Mouse (Mus musculus): ENCODE data around the gene Arhgap24. TPM values are rescaled to one million over a fixed set of nuclear protein-coding genes. Genes with fewer than 3 reads are reported as not detected.

The Arhgap24 gene
- total and polyA plus RNA-seq, 2 experiments: 4.6 to 6.9 TPM

DNA sequence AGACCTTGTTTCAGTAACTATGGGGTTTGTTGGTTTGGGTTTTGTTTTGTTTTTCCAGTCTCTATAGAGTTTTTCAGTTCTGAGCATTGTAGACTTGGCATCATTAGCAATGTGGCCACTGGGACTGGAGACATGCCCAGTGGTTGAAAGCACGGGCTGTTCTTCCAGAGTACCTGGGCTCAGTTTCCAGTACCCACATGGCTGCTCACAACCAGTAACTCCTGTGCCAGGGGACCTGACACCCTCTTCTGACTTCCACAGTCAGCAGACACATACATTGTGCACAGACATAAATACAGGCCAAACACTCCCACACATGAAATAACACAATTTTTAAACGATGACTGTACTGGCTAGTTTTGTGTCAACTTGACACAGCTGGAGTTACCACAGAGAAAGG lies 217.7 kb downstream of the Arhgap24 start:
- Histone ChIP-seq H3K4me1 (ENCODE audit: control insufficient read depth, insufficient read depth, low read length) (no peaks in the 10 kb centered on the region), H3K27ac (replicated peaks; ENCODE audit: insufficient read depth, low read depth, low read length) (no peak overlapping the region), H3K9ac (ENCODE audit: low read depth, low read length) (no peak overlapping the region), H3K79me2 (ENCODE audit: control insufficient read depth, insufficient read depth, low read length) (no peaks in the 10 kb centered on the region), H3K27me3 (ENCODE audit: control insufficient read depth, insufficient read depth, low read length) (no peaks in the 10 kb centered on the region), H3K4me3 (ENCODE audit: insufficient read depth, low read depth, low read length) (no peak overlapping the region), H3K36me3 (ENCODE audit: control insufficient read depth, insufficient read depth, low read length) (no peaks in the 10 kb centered on the region)
- no peak for TF ChIP-seq POLR2A (IDR thresholded peaks at IDR 0.05; ENCODE audit: extremely low read depth, insufficient read depth, low read length)
- TF ChIP-seq CTCF (IDR thresholded peaks at IDR 0.05; ENCODE audit: low read depth, low read length): no peak
- peak; percentile 17 for DNase-seq (ENCODE audit: extremely low read depth, low read depth, low spot score)
- 70% methylated on average over 2 of the region's 2 CpGs for WGBS

DNA sequence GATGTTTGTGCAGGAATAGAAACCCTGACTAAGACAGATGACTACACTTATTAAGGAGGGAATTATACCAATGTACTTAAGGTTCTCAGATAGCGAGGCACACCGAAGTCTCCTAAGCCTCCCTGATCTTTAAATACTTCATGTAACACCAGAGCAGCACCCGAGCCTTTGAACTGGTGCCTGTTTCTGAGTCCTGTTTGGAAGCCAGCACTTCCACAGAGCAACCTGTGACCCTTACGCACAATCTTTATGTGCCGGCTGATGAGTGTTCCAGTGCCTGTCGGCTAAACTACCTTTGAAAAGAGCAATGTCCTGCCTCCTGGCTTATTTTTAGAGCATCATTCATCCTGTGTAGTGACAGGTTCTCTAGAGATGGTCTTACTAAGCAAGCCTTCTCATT lies 221.4 kb downstream of the Arhgap24 start:
- H3K79me2 ChIP-seq (ENCODE audit: control insufficient read depth, insufficient read depth, low read length): no peaks in the 10 kb centered on the region
- TF ChIP-seq CTCF (IDR thresholded peaks at IDR 0.05; ENCODE audit: low read depth, low read length): no peak
- H3K27ac ChIP-seq (replicated peaks; ENCODE audit: insufficient read depth, low read depth, low read length): no peak overlapping the region
- H3K4me3 ChIP-seq (ENCODE audit: insufficient read depth, low read depth, low read length): no peak overlapping the region
- H3K9ac ChIP-seq (ENCODE audit: low read depth, low read length): no peak overlapping the region
- WGBS: 88% methylated on average over 6 of the region's 6 CpGs
- no peaks in the 10 kb centered on the region for H3K36me3 ChIP-seq (ENCODE audit: control insufficient read depth, insufficient read depth, low read length)
- H3K27me3 ChIP-seq (ENCODE audit: control insufficient read depth, insufficient read depth, low read length): no peaks in the 10 kb centered on the region
- no peak for DNase-seq (ENCODE audit: extremely low read depth, low read depth, low spot score)
- H3K4me1 ChIP-seq (ENCODE audit: control insufficient read depth, insufficient read depth, low read length): no peaks in the 10 kb centered on the region

- TF ChIP-seq POLR2A (IDR thresholded peaks at IDR 0.05; ENCODE audit: extremely low read depth, insufficient read depth, low read length) (no peak), CTCF (IDR thresholded peaks at IDR 0.05; ENCODE audit: low read depth, low read length) (peak; percentile 41; the same call in 1 of the 2 replicates)
- H3K27ac ChIP-seq (replicated peaks; ENCODE audit: insufficient read depth, low read depth, low read length): no peak overlapping the region
- no peaks in the 10 kb centered on the region for H3K27me3 ChIP-seq (ENCODE audit: control insufficient read depth, insufficient read depth, low read length)
- no peaks in the 10 kb centered on the region for H3K4me1 ChIP-seq (ENCODE audit: control insufficient read depth, insufficient read depth, low read length)
- H3K4me3 ChIP-seq (ENCODE audit: insufficient read depth, low read depth, low read length): no peak overlapping the region
- no peaks in the 10 kb centered on the region for H3K79me2 ChIP-seq (ENCODE audit: control insufficient read depth, insufficient read depth, low read length)
- no peak overlapping the region for H3K9ac ChIP-seq (ENCODE audit: low read depth, low read length)
- 56% methylated on average over 5 of the region's 5 CpGs for WGBS
- peak; percentile 24 for DNase-seq (ENCODE audit: extremely low read depth, low read depth, low spot score)
- H3K36me3 ChIP-seq (ENCODE audit: control insufficient read depth, insufficient read depth, low read length): no peaks in the 10 kb centered on the region
Observed at GRCm38 (mm10) chr5:102703325-102704099, 222.3 kb downstream of the Arhgap24 start.

GRCm38 (mm10) chr5:102705170-102705569 lies 224.0 kb downstream of the Arhgap24 start:
- H3K27me3 ChIP-seq (ENCODE audit: control insufficient read depth, insufficient read depth, low read length): no peaks in the 10 kb centered on the region
- H3K9ac ChIP-seq (ENCODE audit: low read depth, low read length): no peak overlapping the region
- H3K4me3 ChIP-seq (ENCODE audit: insufficient read depth, low read depth, low read length): no peak overlapping the region
- WGBS: 54% methylated on average over 2 of the region's 2 CpGs
- H3K27ac ChIP-seq (replicated peaks; ENCODE audit: insufficient read depth, low read depth, low read length): no peak overlapping the region
- no peak for TF ChIP-seq POLR2A (IDR thresholded peaks at IDR 0.05; ENCODE audit: extremely low read depth, insufficient read depth, low read length)
- TF ChIP-seq CTCF (IDR thresholded peaks at IDR 0.05; ENCODE audit: low read depth, low read length): no peak
- H3K36me3 ChIP-seq (ENCODE audit: control insufficient read depth, insufficient read depth, low read length): no peaks in the 10 kb centered on the region
- DNase-seq (ENCODE audit: extremely low read depth, low read depth, low spot score): no peak
- no peaks in the 10 kb centered on the region for H3K79me2 ChIP-seq (ENCODE audit: control insufficient read depth, insufficient read depth, low read length)
- no peaks in the 10 kb centered on the region for H3K4me1 ChIP-seq (ENCODE audit: control insufficient read depth, insufficient read depth, low read length)

- DNase-seq (ENCODE audit: extremely low read depth, low read depth, low spot score): no peak
- no peaks in the 10 kb centered on the region for H3K27me3 ChIP-seq (ENCODE audit: control insufficient read depth, insufficient read depth, low read length)
- TF ChIP-seq POLR2A (IDR thresholded peaks at IDR 0.05; ENCODE audit: extremely low read depth, insufficient read depth, low read length) (no peak), CTCF (IDR thresholded peaks at IDR 0.05; ENCODE audit: low read depth, low read length) (no peak)
- no peaks in the 10 kb centered on the region for H3K79me2 ChIP-seq (ENCODE audit: control insufficient read depth, insufficient read depth, low read length)
- no peak overlapping the region for H3K4me3 ChIP-seq (ENCODE audit: insufficient read depth, low read depth, low read length)
- H3K36me3 ChIP-seq (ENCODE audit: control insufficient read depth, insufficient read depth, low read length): no peaks in the 10 kb centered on the region
- no peaks in the 10 kb centered on the region for H3K4me1 ChIP-seq (ENCODE audit: control insufficient read depth, insufficient read depth, low read length)
- whole genome bisulfite sequencing: 87% methylated on average over 7 of the region's 7 CpGs
- H3K9ac ChIP-seq (ENCODE audit: low read depth, low read length): no peak overlapping the region
- H3K27ac ChIP-seq (replicated peaks; ENCODE audit: insufficient read depth, low read depth, low read length): no peak overlapping the region
Observed at GRCm38 (mm10) chr5:102710336-102710735, 229.1 kb downstream of the Arhgap24 start.

DNA sequence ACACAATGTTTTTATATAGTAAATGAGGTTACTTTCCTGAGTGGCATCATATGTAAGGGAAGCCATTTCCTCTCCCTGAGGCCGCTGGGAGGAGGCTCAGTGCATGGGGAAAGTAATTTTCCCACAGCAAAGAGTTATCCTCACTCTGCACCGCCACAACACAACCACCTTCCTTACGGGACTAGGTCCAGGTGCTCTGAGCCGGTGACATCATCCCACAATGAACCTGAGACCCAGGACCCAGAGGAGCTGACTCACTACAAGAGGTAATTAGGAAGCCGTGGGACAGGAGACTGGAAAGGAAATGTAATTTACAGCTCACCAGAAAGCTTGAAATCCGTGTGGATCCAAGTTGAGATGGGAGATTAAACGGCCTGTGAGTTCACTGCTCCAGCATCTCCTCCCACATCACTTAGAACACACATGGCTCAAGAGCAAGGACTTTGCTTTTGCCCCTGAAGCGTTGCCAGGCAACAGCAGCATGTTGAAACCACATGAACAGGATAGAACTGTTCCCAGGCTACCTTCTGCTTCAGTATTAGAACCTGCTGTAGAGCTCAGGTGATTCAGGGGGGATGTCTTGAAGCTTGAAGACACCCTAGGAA lies 238.3 kb downstream of the Arhgap24 start:
- H3K9ac ChIP-seq (ENCODE audit: low read depth, low read length): no peak overlapping the region
- no peaks in the 10 kb centered on the region for H3K36me3 ChIP-seq (ENCODE audit: control insufficient read depth, insufficient read depth, low read length)
- H3K79me2 ChIP-seq (ENCODE audit: control insufficient read depth, insufficient read depth, low read length): peaks cover 3% of the 10 kb centered on the region; the same call in 1 of the 2 replicates
- H3K4me1 ChIP-seq (ENCODE audit: control insufficient read depth, insufficient read depth, low read length): no peaks in the 10 kb centered on the region
- H3K4me3 ChIP-seq (ENCODE audit: insufficient read depth, low read depth, low read length): no peak overlapping the region
- 43% methylated on average over 8 of the region's 8 CpGs for WGBS
- no peaks in the 10 kb centered on the region for H3K27me3 ChIP-seq (ENCODE audit: control insufficient read depth, insufficient read depth, low read length)
- peak; percentile 75 for DNase-seq (ENCODE audit: extremely low read depth, low read depth, low spot score)
- H3K27ac ChIP-seq (replicated peaks; ENCODE audit: insufficient read depth, low read depth, low read length): no peak overlapping the region
- TF ChIP-seq POLR2A (IDR thresholded peaks at IDR 0.05; ENCODE audit: extremely low read depth, insufficient read depth, low read length) (no peak), CTCF (IDR thresholded peaks at IDR 0.05; ENCODE audit: low read depth, low read length) (no peak)
